Mouse (Mus musculus): ENCODE results near the gene Prcp. TPM values are rescaled to one million over a fixed set of nuclear protein-coding genes. Genes with fewer than 3 reads are reported as not detected.

The Prcp gene
- polyA plus RNA-seq, 1 experiment from 2014 or later, result 20.7 TPM

GRCm38 (mm10) chr7:92874761-92875408, 615 bp downstream of the Prcp start:
- Histone ChIP-seq H3K4me1 (peaks cover 31% of the 10 kb centered on the region), H3K4me3 (peak overlapping the region; percentile 72), H3K9me3 (replicated peaks) (no peaks in the 10 kb centered on the region), H3K27ac (replicated peaks) (peak overlapping the region; percentile 98), H3K36me3 (peaks cover 12% of the 10 kb centered on the region; the same call in 1 of the 2 replicates), H3K27me3 (ENCODE audit: low read depth, poor library complexity, severe bottlenecking) (no peaks in the 10 kb centered on the region)
- peak; percentile 92 for DNase-seq (ENCODE audit: low spot score)
- under 1% methylated on average over 29 of the region's 29 CpGs for WGBS

DNA sequence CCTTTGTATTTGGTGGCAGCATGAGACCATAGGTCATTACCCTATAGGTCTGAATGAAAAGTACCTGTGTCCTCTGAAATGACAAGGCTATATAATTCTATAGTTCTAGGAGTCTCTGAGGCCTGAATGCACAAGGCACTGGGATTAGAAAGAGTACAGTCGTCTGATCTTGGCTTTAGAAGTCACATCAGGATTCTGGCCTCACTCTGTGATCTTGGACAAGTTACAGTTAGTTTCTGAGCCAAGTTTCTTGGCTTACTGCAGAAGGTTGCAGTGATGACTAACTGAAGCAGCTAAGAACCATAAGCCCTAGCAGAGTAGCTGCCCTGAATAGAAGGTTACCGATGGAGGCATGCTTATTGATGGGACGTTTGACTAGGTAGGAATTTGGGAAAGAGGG, 1.8 kb downstream of the Prcp start:
- H3K27ac ChIP-seq (replicated peaks), result peak overlapping the region; percentile 98
- DNase-seq (ENCODE audit: low spot score), result no peak
- WGBS, result 56% methylated on average over 3 of the region's 3 CpGs

DNA sequence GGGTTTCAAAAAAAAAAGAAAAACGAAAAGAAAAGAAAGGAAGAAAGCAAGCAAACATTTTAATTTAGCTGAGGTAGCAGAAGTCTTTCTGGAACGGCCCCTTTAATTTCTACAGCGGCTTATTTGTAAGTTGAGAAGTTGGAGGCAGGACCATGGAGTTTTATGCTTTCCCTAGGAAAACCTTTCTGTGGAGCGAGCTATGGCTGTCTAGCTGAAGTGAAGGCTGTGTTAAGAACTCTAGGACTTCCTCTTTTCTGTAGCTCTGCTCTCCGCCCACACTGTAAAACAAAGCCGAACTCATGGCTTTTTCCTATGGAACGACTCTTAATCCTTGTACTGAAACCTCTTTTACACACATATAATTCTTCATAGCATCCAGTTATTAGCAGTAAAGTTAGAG, 2.3 kb downstream of the Prcp start:
- Histone ChIP-seq H3K27ac (replicated peaks) (no peak overlapping the region), H3K4me3 (peak overlapping the region; percentile 72), H3K36me3 (peaks cover 12% of the 10 kb centered on the region; the same call in 1 of the 2 replicates), H3K4me1 (peaks cover 31% of the 10 kb centered on the region), H3K9me3 (replicated peaks) (no peaks in the 10 kb centered on the region), H3K27me3 (ENCODE audit: low read depth, poor library complexity, severe bottlenecking) (no peaks in the 10 kb centered on the region)
- 61% methylated on average over 7 of the region's 7 CpGs for WGBS
- no peak for DNase-seq (ENCODE audit: low spot score)

More for the DNA sequence above, 1.8 kb downstream of the Prcp start:
- H3K4me1 ChIP-seq, result peaks cover 31% of the 10 kb centered on the region
- no peaks in the 10 kb centered on the region for H3K27me3 ChIP-seq (ENCODE audit: low read depth, poor library complexity, severe bottlenecking)
- no peaks in the 10 kb centered on the region for H3K9me3 ChIP-seq (replicated peaks)
- H3K4me3 ChIP-seq, result peak overlapping the region; percentile 72
- peaks cover 12% of the 10 kb centered on the region; the same call in 1 of the 2 replicates for H3K36me3 ChIP-seq

- WGBS, result 89% methylated on average over 7 of the region's 7 CpGs
- no peak overlapping the region for H3K27ac ChIP-seq (replicated peaks)
- H3K36me3 ChIP-seq, result peaks cover 6% of the 10 kb centered on the region; the same call in 1 of the 2 replicates
- DNase-seq (ENCODE audit: low spot score), result no peak
- H3K4me3 ChIP-seq, result no peak overlapping the region
- H3K9me3 ChIP-seq (replicated peaks), result no peaks in the 10 kb centered on the region
- peaks cover 23% of the 10 kb centered on the region for H3K4me1 ChIP-seq
- no peaks in the 10 kb centered on the region for H3K27me3 ChIP-seq (ENCODE audit: low read depth, poor library complexity, severe bottlenecking)
These were observed 4.5 kb downstream of the Prcp start for GRCm38 (mm10) chr7:92878575-92879285.

GRCm38 (mm10) chr7:92883850-92884716, 9.8 kb downstream of the Prcp start:
- 84% methylated on average over 9 of the region's 9 CpGs for WGBS
- DNase-seq (ENCODE audit: low spot score), result no peak
- H3K4me1 ChIP-seq, result peaks cover 5% of the 10 kb centered on the region; the same call in 1 of the 2 replicates

GRCm38 (mm10) chr7:92884998-92885660, 10.9 kb downstream of the Prcp start:
- H3K9me3 ChIP-seq (replicated peaks), result no peaks in the 10 kb centered on the region
- H3K4me1 ChIP-seq, result peaks cover 7% of the 10 kb centered on the region; the same call in 1 of the 2 replicates
- 90% methylated on average over 6 of the region's 6 CpGs for WGBS
- H3K27ac ChIP-seq (replicated peaks), result no peak overlapping the region
- H3K4me3 ChIP-seq, result no peak overlapping the region
- H3K36me3 ChIP-seq, result peaks cover 8% of the 10 kb centered on the region
- H3K27me3 ChIP-seq (ENCODE audit: low read depth, poor library complexity, severe bottlenecking), result no peaks in the 10 kb centered on the region
- DNase-seq (ENCODE audit: low spot score), result no peak

More at GRCm38 (mm10) chr7:92883850-92884716, 9.8 kb downstream of the Prcp start:
- Histone ChIP-seq H3K9me3 (replicated peaks) (no peaks in the 10 kb centered on the region), H3K27me3 (ENCODE audit: low read depth, poor library complexity, severe bottlenecking) (no peaks in the 10 kb centered on the region), H3K27ac (replicated peaks) (0 out of 2 replicates have a peak overlapping the region, but pooled peaks have one; percentile 6), H3K36me3 (peaks cover 14% of the 10 kb centered on the region), H3K4me3 (no peak overlapping the region)

DNA sequence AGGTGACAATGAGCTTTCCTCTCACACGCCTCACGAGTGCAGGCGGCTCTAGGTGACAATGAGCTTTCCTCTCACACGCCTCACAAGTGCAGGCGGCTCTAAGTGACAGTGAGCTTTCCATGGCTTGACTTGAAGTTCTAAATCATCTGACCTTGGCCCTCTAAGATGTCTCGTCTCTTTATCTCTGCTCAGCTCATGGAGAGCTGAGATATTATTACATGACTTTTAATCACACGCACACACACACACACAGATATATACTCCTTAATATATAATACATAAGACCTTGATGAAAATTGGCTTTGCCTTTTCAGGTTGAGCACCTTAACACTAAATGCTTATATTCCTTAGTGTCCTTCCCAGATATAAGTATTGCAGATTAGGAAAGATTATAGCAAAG, 12.5 kb downstream of the Prcp start:
- Histone ChIP-seq H3K27me3 (ENCODE audit: low read depth, poor library complexity, severe bottlenecking) (no peaks in the 10 kb centered on the region), H3K27ac (replicated peaks) (no peak overlapping the region), H3K4me3 (no peak overlapping the region), H3K4me1 (peaks cover 12% of the 10 kb centered on the region; the same call in 1 of the 2 replicates), H3K36me3 (peaks cover 8% of the 10 kb centered on the region), H3K9me3 (replicated peaks) (no peaks in the 10 kb centered on the region)
- 90% methylated on average over 7 of the region's 7 CpGs for WGBS
- DNase-seq (ENCODE audit: low spot score), result no peak

DNA sequence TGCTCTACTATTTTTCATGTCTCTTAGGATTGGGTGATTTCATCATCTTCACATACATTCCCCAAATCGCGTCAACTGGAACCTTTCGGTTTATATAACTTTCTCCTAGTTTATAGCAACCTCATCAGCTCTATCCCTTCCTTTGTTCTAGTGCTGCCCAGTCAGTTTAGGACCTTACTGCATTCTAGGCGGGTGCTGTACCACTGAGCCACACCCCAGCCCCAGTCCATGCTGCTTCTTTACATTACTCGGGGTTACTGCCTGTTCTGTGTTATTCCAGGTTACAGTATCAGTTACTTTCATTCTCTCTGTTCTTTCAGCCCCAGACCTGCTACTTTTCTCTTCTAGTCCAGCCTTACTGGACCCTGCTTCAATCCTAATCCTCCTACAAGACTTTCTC, 13.0 kb downstream of the Prcp start:
- Histone ChIP-seq H3K27ac (replicated peaks) (no peak overlapping the region), H3K36me3 (peaks cover 12% of the 10 kb centered on the region), H3K4me1 (peaks cover 12% of the 10 kb centered on the region; the same call in 1 of the 2 replicates), H3K27me3 (ENCODE audit: low read depth, poor library complexity, severe bottlenecking) (no peaks in the 10 kb centered on the region), H3K4me3 (no peak overlapping the region), H3K9me3 (replicated peaks) (no peaks in the 10 kb centered on the region)
- WGBS, result 93% methylated on average over 5 of the region's 5 CpGs
- DNase-seq (ENCODE audit: low spot score), result no peak

DNA sequence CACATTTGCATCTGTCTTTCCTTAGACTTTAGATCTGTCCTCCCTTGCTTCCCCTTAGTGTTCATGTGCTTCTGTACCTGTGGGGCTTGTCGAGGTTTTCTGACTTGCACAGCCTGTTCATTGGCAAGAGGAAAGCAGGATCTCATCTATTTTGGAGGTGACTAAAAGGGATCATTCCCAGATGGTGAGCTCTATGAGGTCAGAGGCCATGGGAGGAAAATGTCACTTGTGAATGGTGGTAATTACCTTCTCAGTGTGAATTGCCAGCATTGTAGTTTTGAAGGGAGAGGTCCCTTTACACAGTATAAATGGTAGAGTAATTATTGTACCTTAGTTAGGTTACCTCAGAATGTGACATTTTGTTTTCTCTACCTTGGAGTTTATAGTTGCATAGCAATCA, 15.9 kb downstream of the Prcp start:
- no peak for DNase-seq (ENCODE audit: low spot score)
- no peaks in the 10 kb centered on the region for H3K9me3 ChIP-seq (replicated peaks)
- peaks cover 7% of the 10 kb centered on the region; the same call in 1 of the 2 replicates for H3K4me1 ChIP-seq
- H3K27ac ChIP-seq (replicated peaks), result no peak overlapping the region
- WGBS, result 61% methylated on average over 1 of the region's 1 CpGs
- peaks cover 13% of the 10 kb centered on the region for H3K36me3 ChIP-seq
- no peaks in the 10 kb centered on the region for H3K27me3 ChIP-seq (ENCODE audit: low read depth, poor library complexity, severe bottlenecking)
- no peak overlapping the region for H3K4me3 ChIP-seq

- H3K27ac ChIP-seq (replicated peaks), result no peak overlapping the region
- H3K9me3 ChIP-seq (replicated peaks), result no peaks in the 10 kb centered on the region
- peaks cover 13% of the 10 kb centered on the region for H3K36me3 ChIP-seq
- 63% methylated on average over 4 of the region's 4 CpGs for WGBS
- no peak for DNase-seq (ENCODE audit: low spot score)
- H3K4me1 ChIP-seq, result peaks cover 7% of the 10 kb centered on the region; the same call in 1 of the 2 replicates
- no peak overlapping the region for H3K4me3 ChIP-seq
- H3K27me3 ChIP-seq (ENCODE audit: low read depth, poor library complexity, severe bottlenecking), result no peaks in the 10 kb centered on the region
These were observed 16.5 kb downstream of the Prcp start for GRCm38 (mm10) chr7:92890618-92891230.

GRCm38 (mm10) chr7:92893478-92893877, 19.2 kb downstream of the Prcp start:
- peaks cover 7% of the 10 kb centered on the region; the same call in 1 of the 2 replicates for H3K4me1 ChIP-seq
- peaks cover 7% of the 10 kb centered on the region; the same call in 1 of the 2 replicates for H3K36me3 ChIP-seq
- DNase-seq (ENCODE audit: low spot score), result no peak
- 65% methylated on average over 3 of the region's 3 CpGs for WGBS
- no peaks in the 10 kb centered on the region for H3K9me3 ChIP-seq (replicated peaks)
- H3K27ac ChIP-seq (replicated peaks), result no peak overlapping the region
- no peaks in the 10 kb centered on the region for H3K27me3 ChIP-seq (ENCODE audit: low read depth, poor library complexity, severe bottlenecking)
- no peak overlapping the region for H3K4me3 ChIP-seq

All from midbrain, embryonic 10.5 days (tissue).